Mouse (Mus musculus) cerebellum, postnatal 36 days (tissue): ENCODE data around the gene AC131692.1.
"Not testable (repeated sequence)": the region's sequence is repeated elsewhere in the genome, so short reads cannot be mapped to it uniquely, and the experiment has no call there.

ENCODE experiments used
- DNase-seq, 2 experiments: peaks; one replicate each; pipeline ENCODE4 v3.0.0; 2021 to 2022; ENCODE audit warnings: mixed read lengths in 2 of 2

The AC131692.1 gene

GRCm38 (mm10) chr19:6118677-6119185 is 24.5 kb downstream of the AC131692.1 start:
- no peak for DNase-seq

DNA sequence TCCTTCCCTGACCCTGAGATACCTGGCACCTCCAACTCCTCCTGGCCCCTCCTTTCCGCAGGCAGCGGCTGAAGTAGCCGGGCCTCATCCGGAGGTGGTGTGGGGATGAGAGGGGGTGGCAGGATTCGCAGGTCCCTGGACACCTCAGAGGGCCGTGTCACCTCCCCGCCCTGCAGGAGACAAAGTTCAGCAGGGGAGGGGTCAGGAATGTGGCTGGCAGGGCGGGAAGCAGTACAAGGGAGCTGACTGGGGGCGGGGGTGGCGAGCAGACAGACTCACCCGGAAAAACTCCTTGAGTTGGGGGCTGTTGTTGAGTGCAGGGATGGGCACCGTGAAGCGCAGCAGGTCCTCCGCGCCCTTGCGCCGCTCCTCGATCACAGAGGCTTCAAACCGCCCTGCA is 27.5 kb downstream of the AC131692.1 start:
- DNase-seq, result no peak

DNA sequence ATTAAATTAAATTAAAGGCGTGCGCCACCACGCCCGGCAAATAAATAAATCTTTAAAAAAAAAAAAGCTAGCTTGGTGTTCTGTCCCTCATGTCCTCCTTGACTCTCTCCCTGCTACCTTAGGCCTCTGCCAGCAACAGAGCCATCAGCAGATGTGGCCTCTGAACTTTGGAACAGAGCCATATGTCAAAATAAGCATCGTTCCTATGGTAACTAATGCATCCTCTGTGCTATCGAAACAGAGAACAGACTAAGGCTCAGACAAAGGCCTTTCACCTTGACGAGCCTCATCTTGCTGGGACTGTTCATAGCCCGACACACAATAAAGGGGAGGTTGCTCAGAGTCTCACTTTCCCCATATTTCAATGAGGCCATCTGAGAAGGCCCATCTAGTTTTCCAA is 29.1 kb downstream of the AC131692.1 start:
- no peak for DNase-seq

- DNase-seq, result no peak
These were observed 30.7 kb downstream of the AC131692.1 start for GRCm38 (mm10) chr19:6124898-6125297.

GRCm38 (mm10) chr19:6126289-6126688 is 32.1 kb downstream of the AC131692.1 start:
- DNase-seq, result peak in 1 of 2 experiments; percentile 63

DNA sequence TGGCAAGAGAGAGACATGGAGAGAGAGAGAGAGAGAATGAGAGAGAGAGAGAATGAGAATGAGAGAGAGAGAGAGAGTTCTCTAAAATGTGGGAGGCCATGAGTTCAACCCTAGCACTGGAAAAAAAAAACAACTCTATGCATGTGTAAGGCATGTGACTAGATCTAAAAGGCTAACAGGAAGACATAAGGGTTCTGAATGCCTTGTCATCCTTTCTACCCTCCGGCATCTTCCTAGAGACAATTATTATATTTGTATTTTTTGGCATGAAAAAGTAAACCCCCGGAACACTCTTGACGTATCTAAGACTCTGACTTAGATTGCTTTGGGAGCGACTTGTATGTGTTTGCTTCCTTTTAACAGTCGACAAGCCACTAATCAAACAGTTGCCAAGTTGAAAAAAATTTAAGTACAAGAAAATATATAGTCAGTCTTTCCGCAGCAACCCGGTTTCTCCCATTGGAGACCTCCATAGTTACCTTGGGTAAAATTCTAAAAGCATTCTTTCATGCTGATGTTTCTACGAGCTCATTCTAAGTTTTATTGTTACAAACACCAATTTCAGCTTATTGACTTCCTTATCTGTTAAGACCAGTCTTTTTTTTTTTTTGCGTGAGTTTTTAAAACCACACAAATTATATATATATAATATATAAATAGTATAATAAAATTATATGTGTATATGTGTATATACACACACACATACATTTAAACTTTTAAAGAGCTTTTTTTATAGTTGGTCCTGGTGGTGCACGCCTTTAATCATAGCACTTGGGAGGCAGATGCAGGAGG is 32.8 kb downstream of the AC131692.1 start:
- DNase-seq, result no peak

- peak; percentile 96 for DNase-seq
These were observed 33.6 kb downstream of the AC131692.1 start, which contains the start of gene Snx15 for GRCm38 (mm10) chr19:6127760-6128341. Gene Snx15 (minus strand): TSS chr19:6128304.

GRCm38 (mm10) chr19:6130414-6131128 is 36.4 kb downstream of the AC131692.1 start:
- DNase-seq, result not testable (repeated sequence)

DNA sequence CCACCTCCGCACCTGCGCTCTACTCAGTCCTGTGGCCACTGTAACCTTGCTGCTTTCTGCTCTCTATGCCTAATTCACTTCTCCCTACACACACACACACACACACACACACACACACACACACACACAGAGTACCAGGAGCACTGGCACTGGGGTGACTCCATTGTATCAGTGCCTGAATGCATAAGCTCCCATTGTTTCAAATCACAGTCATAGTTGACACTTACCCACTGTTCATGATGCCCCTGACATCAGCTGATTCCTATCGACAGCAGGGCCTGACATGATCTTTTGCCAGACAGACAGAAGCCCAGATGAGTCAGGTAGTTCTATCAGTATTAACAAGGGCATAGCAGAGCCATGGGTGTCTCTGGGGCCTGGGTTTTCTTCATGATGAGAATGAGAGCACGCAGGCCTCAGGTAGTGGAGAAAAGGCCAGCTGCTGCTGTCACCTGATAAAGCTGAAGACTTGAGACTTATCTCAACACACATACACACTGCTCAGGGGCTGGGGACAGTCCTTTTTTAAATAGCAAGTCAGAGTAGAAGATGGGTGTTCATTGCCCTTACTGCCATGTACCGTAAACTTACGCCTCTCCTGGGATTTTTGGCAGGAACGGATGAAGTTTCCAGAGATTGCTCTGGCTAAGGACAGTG is 38.1 kb downstream of the AC131692.1 start:
- DNase-seq, result no peak

DNA sequence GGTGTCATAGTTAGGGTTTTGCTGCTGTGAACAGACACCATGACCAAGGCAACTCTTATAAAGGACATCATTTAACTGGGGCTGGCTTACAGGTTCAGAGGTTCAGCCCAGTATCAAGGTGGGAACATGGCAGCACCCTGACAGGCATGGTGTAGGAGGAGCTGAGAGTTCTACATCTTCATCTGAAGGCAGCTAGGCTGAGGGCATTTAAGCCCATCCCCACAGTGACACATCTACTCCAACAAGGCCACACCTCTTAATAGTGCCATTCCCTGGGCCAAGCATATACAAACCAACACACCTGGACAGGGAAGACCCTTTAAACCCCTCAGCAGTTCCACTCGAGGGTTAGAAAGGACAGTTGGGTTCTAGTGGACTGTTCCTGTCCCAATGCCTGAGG is 39.0 kb downstream of the AC131692.1 start:
- DNase-seq, result not testable (repeated sequence)

DNA sequence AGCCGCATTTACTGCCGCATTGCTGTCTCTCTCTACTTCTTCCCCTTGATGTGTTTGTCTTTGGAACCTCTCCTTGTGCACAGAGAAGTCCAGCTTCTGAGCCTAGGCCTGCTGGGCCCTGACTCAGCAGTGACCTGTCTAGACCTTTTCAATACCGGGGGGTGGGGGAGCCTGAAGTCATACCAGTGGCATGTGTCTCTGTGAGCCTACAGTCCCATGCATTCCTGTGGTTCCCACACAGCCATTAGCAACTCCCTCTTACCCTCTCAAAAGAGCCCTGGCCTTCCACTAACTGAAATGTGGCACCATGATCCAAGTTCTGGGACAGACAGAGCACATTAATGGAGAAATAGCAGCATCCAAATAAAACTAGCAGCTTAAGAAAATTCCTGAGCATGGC is 42.2 kb downstream of the AC131692.1 start:
- no peak for DNase-seq

- DNase-seq, result peak in 1 of 2 experiments; percentile 50
These were observed 45.5 kb downstream of the AC131692.1 start for GRCm38 (mm10) chr19:6139701-6140100.

- no peak for DNase-seq
These were observed 46.1 kb downstream of the AC131692.1 start for GRCm38 (mm10) chr19:6140374-6140677.

DNA sequence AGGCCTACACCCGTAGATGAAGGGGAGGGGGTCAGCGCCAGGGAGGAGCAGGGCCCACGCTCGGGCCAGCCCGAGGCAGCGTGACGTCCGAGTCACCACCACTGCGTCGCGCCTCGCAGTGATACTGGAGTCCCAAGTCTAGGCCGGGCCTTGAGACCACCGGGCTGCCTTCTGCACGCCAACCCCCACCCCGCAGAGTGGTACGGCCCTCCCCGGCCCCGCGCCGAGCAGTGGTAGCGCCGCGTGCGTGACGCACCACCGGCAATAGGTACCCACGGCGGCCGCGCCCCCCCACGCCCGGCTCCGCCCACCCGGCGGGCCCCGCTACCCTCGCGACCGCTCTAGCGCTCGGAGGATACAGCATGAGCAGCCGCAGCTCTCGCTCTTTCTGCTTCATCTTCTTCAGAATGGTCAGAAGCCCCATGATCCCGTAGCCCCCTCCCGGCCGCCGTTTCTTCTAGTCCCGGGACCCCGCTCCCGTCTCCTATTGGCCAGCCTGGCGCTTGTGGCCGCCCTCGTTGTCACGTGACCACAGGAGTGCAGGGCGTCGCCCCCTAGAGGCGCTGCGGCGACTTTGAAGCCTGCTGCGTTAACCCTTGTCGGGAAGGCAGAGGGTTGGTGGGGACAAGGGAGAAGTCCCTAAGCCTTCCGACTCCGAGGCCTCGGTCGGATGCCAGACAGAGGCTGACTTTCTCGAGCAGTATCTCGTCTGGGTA is 46.6 kb downstream of the AC131692.1 start, which contains the start of gene Batf2:
Gene Batf2, plus strand, starts transcription at position 306 of the 716 bp plus-strand sequence.
- peak; percentile 90 to 92 for DNase-seq

- DNase-seq, result peak; percentile 85 to 87
These were observed 47.2 kb downstream of the AC131692.1 start, which contains the start of gene Arl2 for GRCm38 (mm10) chr19:6141394-6141749. Gene Arl2 (minus strand): TSS chr19:6141548.

DNA sequence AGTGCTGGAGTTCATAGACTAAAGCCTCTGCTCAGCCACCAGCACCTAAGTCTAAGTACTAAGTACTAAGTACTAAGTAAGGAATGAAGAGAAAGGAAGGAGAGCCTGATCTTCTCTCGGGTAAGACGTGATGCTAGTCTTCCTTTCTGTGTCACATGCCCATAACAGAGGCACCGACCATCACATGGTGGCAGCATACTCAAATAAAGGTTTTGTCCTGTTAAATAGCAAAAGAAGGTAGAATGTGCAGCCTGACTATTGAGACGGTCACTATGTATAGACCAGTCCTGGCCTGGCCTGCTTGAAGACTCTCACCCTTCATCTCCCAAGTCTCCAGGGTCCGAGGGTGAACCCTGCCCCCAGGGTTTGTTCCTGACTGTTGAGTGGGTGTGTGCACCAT is 50.6 kb downstream of the AC131692.1 start:
- no peak for DNase-seq
